Mouse (Mus musculus): ENCODE measurements around the gene Acad8. TPM values are rescaled to one million over a fixed set of nuclear protein-coding genes. Genes with fewer than 3 reads are reported as not detected.

Gene Acad8
- total and polyA plus RNA-seq, 3 experiments = 16.7 to 22.7 TPM; not detected in 1

- Histone ChIP-seq H3K27me3 (ENCODE audit: control insufficient read depth in 1 of 2, insufficient read depth in 2 of 2, low read length in 2 of 2) (no peaks in the 10 kb centered on the region), H3K27ac (ENCODE audit: control insufficient read depth, low read depth, low read length) (peak overlapping the region; percentile 36)
Measured at GRCm38 (mm10) chr9:26998669-26999460, 501 bp downstream of the Acad8 start.

GRCm38 (mm10) chr9:26997501-26997900, 1.9 kb downstream of the Acad8 start:
- no peak overlapping the region for H3K27ac ChIP-seq (ENCODE audit: control insufficient read depth, low read depth, low read length)
- H3K27me3 ChIP-seq (ENCODE audit: control insufficient read depth in 1 of 2, insufficient read depth in 2 of 2, low read length in 2 of 2) = no peaks in the 10 kb centered on the region
- H3K9ac ChIP-seq (ENCODE audit: control insufficient read depth, low read depth, low read length, poor library complexity, severe bottlenecking) = no peak overlapping the region
- H3K79me2 ChIP-seq (ENCODE audit: control insufficient read depth, insufficient read depth, low read length, poor library complexity) = peaks cover 15% of the 10 kb centered on the region
- H3K36me3 ChIP-seq (ENCODE audit: control insufficient read depth in 1 of 2, insufficient read depth in 2 of 2, low read length in 2 of 2) = peaks cover 0 to 30% of the 10 kb centered on the region in 2 experiments; a peak in 2 of 4 replicates
- H3K9me3 ChIP-seq (replicated peaks; ENCODE audit: insufficient read depth, low read length) = no peaks in the 10 kb centered on the region
- TF ChIP-seq MAFK (IDR thresholded peaks at IDR 0.05; ENCODE audit: borderline replicate concordance, low read depth, low read length) = no peak
- TF ChIP-seq TBP (IDR thresholded peaks at IDR 0.05; ENCODE audit: low read depth, low read length) = no peak
- no peak for TF ChIP-seq USF2 (IDR thresholded peaks at IDR 0.05; ENCODE audit: borderline replicate concordance in 1 of 2, insufficient read depth in 1 of 2, low read depth in 1 of 2, low read length in 2 of 2)
- no peak for TF ChIP-seq BHLHE40 (IDR thresholded peaks at IDR 0.05; ENCODE audit: borderline replicate concordance, low read depth, low read length)
- TF ChIP-seq MAX (IDR thresholded peaks at IDR 0.05; ENCODE audit: low read length) = no peak
- no peak for TF ChIP-seq E2F4 (IDR thresholded peaks at IDR 0.05; ENCODE audit: borderline replicate concordance, low read depth, low read length)
- no peak for TF ChIP-seq EP300 (IDR thresholded peaks at IDR 0.05; ENCODE audit: low read depth in 1 of 2, low read length in 2 of 2)
- TF ChIP-seq RCOR1 (IDR thresholded peaks at IDR 0.05; ENCODE audit: low read depth, low read length) = no peak
- H3K4me3 ChIP-seq (ENCODE audit: control insufficient read depth in 1 of 2, insufficient read depth in 1 of 2, low read depth in 2 of 2, low read length in 2 of 2) = no peak overlapping the region
- peak; percentile 17 for DNase-seq (ENCODE audit: low read depth, low spot score)
- H3K4me1 ChIP-seq (ENCODE audit: control insufficient read depth in 1 of 2, insufficient read depth in 2 of 2, low read length in 2 of 2) = peaks cover 6 to 12% of the 10 kb centered on the region in 2 experiments

More at GRCm38 (mm10) chr9:26998669-26999460, 501 bp downstream of the Acad8 start:
- peaks cover 6 to 22% of the 10 kb centered on the region in 2 experiments for H3K4me1 ChIP-seq (ENCODE audit: control insufficient read depth in 1 of 2, insufficient read depth in 2 of 2, low read length in 2 of 2)
- no peak for DNase-seq (ENCODE audit: low read depth, low spot score)
- peaks cover 3 to 35% of the 10 kb centered on the region in 2 experiments for H3K36me3 ChIP-seq (ENCODE audit: control insufficient read depth in 1 of 2, insufficient read depth in 2 of 2, low read length in 2 of 2)
- TF ChIP-seq GATA1 (IDR thresholded peaks at IDR 0.05; ENCODE audit: low read depth, low read length) (peak; percentile 35), ZKSCAN1 (IDR thresholded peaks at IDR 0.05; ENCODE audit: low read depth, low read length) (no peak), SMC3 (IDR thresholded peaks at IDR 0.05; ENCODE audit: low read depth, low read length) (no peak), KAT2A (conservative IDR thresholded peaks at IDR 0.05; ENCODE audit: low read depth, low read length) (no peak), HCFC1 (IDR thresholded peaks at IDR 0.05; ENCODE audit: low read depth, low read length) (no peak), CHD1 (IDR thresholded peaks at IDR 0.05; ENCODE audit: low read depth, low read length) (0 out of 2 replicates have a peak, but pooled peaks have one; percentile 48), RCOR1 (IDR thresholded peaks at IDR 0.05; ENCODE audit: low read depth, low read length) (peak; percentile 86), MYB (IDR thresholded peaks at IDR 0.05; ENCODE audit: low read depth, low read length) (no peak), MAX (IDR thresholded peaks at IDR 0.05; ENCODE audit: low read length) (no peak), POLR2A (IDR thresholded peaks at IDR 0.05; ENCODE audit: control insufficient read depth in 1 of 2, insufficient read depth in 1 of 2, low read depth in 1 of 2, low read length in 2 of 2, poor library complexity in 1 of 2) (peak in 1 of 2 experiments; percentile 20; a peak in 2 of 4 replicates)
- no peaks in the 10 kb centered on the region for H3K9me3 ChIP-seq (replicated peaks; ENCODE audit: insufficient read depth, low read length)
- peak overlapping the region; percentile 55 to 93 for H3K4me3 ChIP-seq (ENCODE audit: control insufficient read depth in 1 of 2, insufficient read depth in 1 of 2, low read depth in 2 of 2, low read length in 2 of 2)
- H3K9ac ChIP-seq (ENCODE audit: control insufficient read depth, low read depth, low read length, poor library complexity, severe bottlenecking) = peak overlapping the region; percentile 89
- peaks cover 15% of the 10 kb centered on the region for H3K79me2 ChIP-seq (ENCODE audit: control insufficient read depth, insufficient read depth, low read length, poor library complexity)
